Mouse (Mus musculus) stomach, embryonic 15.5 days (tissue): ENCODE data around the gene Ccnd3. TPM values are rescaled to one million over a fixed set of nuclear protein-coding genes. Genes with fewer than 3 reads are reported as not detected.
A peak's percentile ranks its signal among the peaks of the same experiment; 100 is the strongest.

Source experiments
- ATAC-seq: fragments of 200-750 bp; cut with Nextera tagmentation; 2 replicates; pipeline ENCODE4 v1.8.0; 2017; ENCODE audit warnings: low read depth, moderate number of reproducible peaks, moderate TSS enrichment; ENCODE audit not compliant: insufficient read depth, low FRiP score
- H3K27ac ChIP-seq: fragments of 300-500 bp; sonication (generic); 2 replicates; pipeline ENCODE4 v1.5.1; 2015; ENCODE audit warnings: mild to moderate bottlenecking, inconsistent platforms
- H3K27me3 ChIP-seq: fragments of 300-500 bp; sonication (generic); replicated peaks from 2 replicates; pipeline ENCODE4 v1.6.1; 2015; ENCODE audit warnings: inconsistent platforms
- H3K36me3 ChIP-seq: fragments of 300-500 bp; sonication (generic); 2 replicates; pipeline ENCODE4 v1.6.1; 2015; ENCODE audit warnings: inconsistent platforms
- H3K4me1 ChIP-seq: fragments of 300-500 bp; sonication (generic); 2 replicates; pipeline ENCODE4 v1.6.1; 2015; ENCODE audit warnings: inconsistent platforms
- H3K4me2 ChIP-seq: fragments of 300-500 bp; sonication (generic); 2 replicates; pipeline ENCODE4 v1.6.1; 2015; ENCODE audit warnings: mild to moderate bottlenecking, inconsistent platforms
- H3K4me3 ChIP-seq: fragments of 300-500 bp; sonication (generic); replicated peaks from 2 replicates; pipeline ENCODE4 v1.5.1; 2015; ENCODE audit warnings: inconsistent platforms
- H3K9ac ChIP-seq: fragments of 300-500 bp; sonication (generic); 2 replicates; pipeline ENCODE4 v1.6.1; 2015; ENCODE audit warnings: inconsistent platforms
- H3K9me3 ChIP-seq: fragments of 300-500 bp; sonication (generic); 2 replicates; pipeline ENCODE4 v1.6.1; 2016; ENCODE audit warnings: inconsistent platforms
- WGBS: fragments of 180-500 bp; shearing (Covaris S2); methylation state at CpG from one replicate; pipeline ENCODE4 v1.1.7; 2015; 5-methylcytosine and 5-hydroxymethylcytosine counted together
- polyA plus RNA-seq: library from polyadenylated mRNA; unstranded; fragments of >200 nt; fragmentation: Nextera tagmentation; extraction: Ambion mirVana; gene quantifications from 2 replicates; pipeline ENCODE4 v1.2.1, GENCODE M21; 2015

The Ccnd3 gene
- polyA plus RNA-seq, 1 experiment from 2014 or later: 408 TPM

DNA sequence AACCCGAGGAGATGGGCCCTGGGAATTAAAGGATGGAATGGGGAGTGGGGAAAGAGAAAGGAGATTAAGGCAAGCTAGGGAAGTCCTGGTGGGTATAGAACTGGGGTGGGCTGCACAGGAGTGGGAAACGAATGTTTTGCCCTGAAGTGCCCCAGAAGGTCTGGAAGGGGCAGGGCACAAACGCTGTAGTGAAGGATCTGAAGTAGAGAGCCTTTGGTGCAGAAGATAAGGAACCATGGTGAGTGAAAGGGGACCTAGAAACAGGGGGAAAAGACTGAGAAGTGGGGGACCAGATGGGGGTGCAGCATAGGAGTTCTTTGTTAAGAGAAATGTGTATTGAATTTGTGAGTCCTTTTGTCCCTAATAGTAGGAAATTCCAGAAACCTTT, 125.8 kb downstream of the Ccnd3 start, which contains the start of gene Usp49:
Gene Usp49 (plus strand): TSS at position 13 of the 388 bp plus-strand sequence.
- 0% methylated on average over 3 of the region's 3 CpGs for WGBS
- peaks cover 16% of the 10 kb centered on the region; the same call in 1 of the 2 replicates for H3K4me1 ChIP-seq
- H3K4me2 ChIP-seq: peak within 1 kb of the TSS; percentile 98
- peak within 1 kb of the TSS; percentile 96 for H3K27ac ChIP-seq
- H3K4me3 ChIP-seq: peak within 1 kb of the TSS; percentile 83
- no peaks in the 10 kb centered on the region for H3K9me3 ChIP-seq
- ATAC-seq: no peak
- no peaks in the 10 kb centered on the region for H3K36me3 ChIP-seq
- no peaks in the 10 kb centered on the region for H3K27me3 ChIP-seq
- H3K9ac ChIP-seq: peak within 1 kb of the TSS; percentile 71

DNA sequence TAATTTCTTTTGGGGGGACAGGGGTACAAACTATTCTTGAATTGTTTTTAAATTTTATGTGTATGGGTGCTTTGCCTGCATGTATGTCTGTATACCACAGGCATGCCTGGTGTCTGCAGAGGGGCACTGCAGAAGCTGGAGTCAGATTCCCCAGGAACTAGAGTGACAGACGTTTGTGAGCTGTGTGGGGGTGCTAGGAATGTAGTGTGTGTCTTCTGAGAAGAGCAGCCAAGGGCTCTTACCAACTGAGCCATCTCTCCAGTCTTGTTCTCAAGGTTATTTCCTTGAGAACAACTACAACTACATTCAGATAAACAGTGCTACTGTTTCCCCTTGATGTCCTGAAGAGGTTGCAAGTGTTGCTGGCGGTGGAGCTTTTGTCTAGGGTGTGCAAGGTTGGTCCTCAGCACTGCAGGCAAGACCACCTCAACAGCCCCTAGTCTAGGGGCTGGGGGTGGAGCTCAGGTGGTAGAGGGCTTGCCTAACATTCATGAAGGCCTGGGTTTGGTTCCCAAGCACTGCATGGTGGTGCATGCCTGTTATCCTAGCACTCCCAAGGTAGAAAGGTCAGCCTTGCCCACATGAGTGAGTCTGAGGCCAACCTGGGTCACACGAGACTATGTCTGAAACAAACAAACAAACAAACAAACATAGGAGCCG, 127.5 kb downstream of the Ccnd3 start:
- no peak for ATAC-seq
- H3K36me3 ChIP-seq: no peaks in the 10 kb centered on the region
- H3K9me3 ChIP-seq: no peaks in the 10 kb centered on the region
- H3K4me2 ChIP-seq: no peak overlapping the region
- H3K9ac ChIP-seq: no peak overlapping the region
- H3K4me1 ChIP-seq: peaks cover 16% of the 10 kb centered on the region; the same call in 1 of the 2 replicates
- H3K4me3 ChIP-seq: no peak overlapping the region
- WGBS: 61% methylated on average over 4 of the region's 4 CpGs
- H3K27ac ChIP-seq: no peak overlapping the region
- H3K27me3 ChIP-seq: no peaks in the 10 kb centered on the region

DNA sequence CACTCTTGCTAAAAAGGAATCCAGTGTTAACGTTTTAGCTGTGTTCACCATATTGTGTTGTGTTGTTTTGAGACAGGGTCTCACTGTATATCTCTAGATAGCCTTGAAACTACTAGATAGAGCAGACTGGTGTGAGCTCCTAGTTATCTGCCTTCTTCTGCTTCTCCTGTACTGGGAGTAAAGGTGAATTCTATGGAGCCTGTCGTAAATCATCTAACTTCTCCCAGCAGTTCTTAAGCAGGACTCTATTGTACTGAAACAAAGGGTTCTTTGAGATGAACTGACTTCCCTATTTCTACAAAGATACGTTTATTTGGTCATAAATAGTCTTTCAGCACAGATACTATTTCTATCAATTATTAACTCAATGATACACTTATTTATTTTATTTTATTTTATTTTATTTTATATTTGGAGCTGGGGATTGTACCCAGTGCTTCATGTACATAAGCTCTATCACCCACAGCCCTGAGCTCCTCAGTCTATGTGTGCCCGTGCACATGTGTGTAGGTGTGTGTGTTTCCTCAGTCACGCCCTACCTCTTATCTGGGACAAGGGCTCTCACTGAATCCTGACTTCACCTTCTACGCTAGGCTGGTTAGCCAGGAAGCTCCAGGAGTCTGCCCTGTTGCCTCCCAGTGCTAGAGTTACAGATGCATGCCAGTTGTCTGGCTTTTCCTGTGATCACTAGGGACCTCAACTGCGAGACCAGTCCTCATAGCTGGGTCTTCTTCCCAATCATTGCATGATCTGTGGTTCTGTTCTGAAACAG, 129.3 kb downstream of the Ccnd3 start:
- Histone ChIP-seq H3K27me3 (no peaks in the 10 kb centered on the region), H3K27ac (peak overlapping the region; percentile 40; the same call in 1 of the 2 replicates), H3K4me3 (no peak overlapping the region), H3K36me3 (no peaks in the 10 kb centered on the region), H3K4me2 (no peak overlapping the region), H3K9me3 (no peaks in the 10 kb centered on the region), H3K9ac (no peak overlapping the region), H3K4me1 (peaks cover 16% of the 10 kb centered on the region; the same call in 1 of the 2 replicates)
- ATAC-seq: no peak
- WGBS: 64% methylated on average over 7 of the region's 7 CpGs

DNA sequence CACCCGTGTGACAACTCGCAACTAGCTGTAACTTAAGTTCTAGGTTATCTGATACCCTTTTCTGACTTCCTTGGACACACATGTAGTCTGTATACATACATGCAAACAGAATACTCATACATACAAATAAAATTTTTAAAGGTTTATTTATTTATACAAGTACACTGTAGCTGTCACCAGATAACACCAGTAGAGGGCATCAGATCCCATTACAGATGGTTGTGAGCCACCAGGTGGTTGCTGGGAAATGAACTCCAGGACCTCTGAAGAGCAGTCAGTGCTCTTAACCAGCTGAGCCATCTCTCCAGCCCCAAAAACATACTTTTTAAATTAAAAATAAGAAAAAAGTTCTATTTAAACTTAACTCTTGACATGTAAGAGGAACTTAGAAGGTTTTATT, 138.1 kb downstream of the Ccnd3 start:
- Histone ChIP-seq H3K9ac (no peak overlapping the region), H3K36me3 (no peaks in the 10 kb centered on the region), H3K27ac (no peak overlapping the region), H3K4me2 (no peak overlapping the region), H3K4me3 (no peak overlapping the region), H3K4me1 (no peaks in the 10 kb centered on the region), H3K27me3 (no peaks in the 10 kb centered on the region), H3K9me3 (no peaks in the 10 kb centered on the region)
- ATAC-seq: no peak
- WGBS: 80% methylated on average over 2 of the region's 2 CpGs

DNA sequence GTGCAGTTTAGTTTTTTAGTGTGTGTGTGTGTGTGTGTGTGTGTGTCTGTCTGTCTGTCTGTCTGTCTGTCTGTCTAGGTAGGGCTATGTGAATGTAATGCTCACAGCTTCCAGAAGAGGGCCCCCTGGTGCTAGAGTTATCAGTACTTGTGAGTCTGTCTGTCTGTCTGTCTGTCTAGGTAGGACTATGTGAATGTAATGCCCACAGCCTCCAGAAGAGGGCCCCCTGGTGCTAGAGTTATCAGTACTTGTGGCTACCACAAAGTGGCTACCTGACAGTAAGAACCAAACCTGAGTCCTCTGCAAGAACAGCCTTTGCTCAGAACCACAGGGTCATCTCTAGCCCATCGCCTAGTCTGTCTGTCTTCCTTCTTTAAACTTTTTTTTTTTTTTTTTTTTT, 141.8 kb downstream of the Ccnd3 start:
- WGBS: 86% methylated on average over 1 of the region's 1 CpGs

DNA sequence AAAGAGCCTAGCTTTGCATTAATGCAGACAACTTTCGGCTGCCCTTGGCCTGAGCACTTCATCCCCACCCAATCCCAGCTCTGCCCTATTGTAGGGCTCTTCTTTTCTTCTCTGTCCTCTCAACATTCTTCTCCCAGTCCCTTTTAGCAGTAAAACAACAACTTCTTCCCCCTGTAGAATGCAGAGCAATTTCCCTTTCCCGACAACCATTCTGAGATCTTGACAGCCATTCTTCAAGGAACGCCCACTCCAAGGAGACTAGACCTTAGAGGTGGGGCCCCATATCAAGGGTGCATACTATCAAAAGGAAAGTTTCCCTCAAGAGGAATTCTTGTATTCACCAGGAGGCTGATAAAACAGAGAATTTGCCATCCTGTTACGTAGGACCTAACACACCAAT, 144.1 kb downstream of the Ccnd3 start:
- H3K27me3 ChIP-seq: no peaks in the 10 kb centered on the region
- H3K4me3 ChIP-seq: no peak overlapping the region
- H3K4me1 ChIP-seq: no peaks in the 10 kb centered on the region
- no peaks in the 10 kb centered on the region for H3K36me3 ChIP-seq
- 64% methylated on average over 4 of the region's 4 CpGs for WGBS
- H3K4me2 ChIP-seq: no peak overlapping the region
- no peak overlapping the region for H3K9ac ChIP-seq
- H3K27ac ChIP-seq: no peak overlapping the region
- ATAC-seq: no peak
- H3K9me3 ChIP-seq: no peaks in the 10 kb centered on the region

More for the DNA sequence above, 141.8 kb downstream of the Ccnd3 start:
- ATAC-seq: no peak
- H3K9ac ChIP-seq: no peak overlapping the region
- H3K27ac ChIP-seq: no peak overlapping the region
- no peaks in the 10 kb centered on the region for H3K36me3 ChIP-seq
- no peaks in the 10 kb centered on the region for H3K9me3 ChIP-seq
- H3K4me2 ChIP-seq: no peak overlapping the region
- no peaks in the 10 kb centered on the region for H3K27me3 ChIP-seq
- no peak overlapping the region for H3K4me3 ChIP-seq
- no peaks in the 10 kb centered on the region for H3K4me1 ChIP-seq

Other genes with a start within 250 kb of the Ccnd3 start
- 73.1 and 77.4 TPM in 2 replicates for gene Mrps10, start 136.2 kb upstream of the Ccnd3 start, polyA plus RNA-seq
- gene Guca1b, start 119.7 kb upstream of the Ccnd3 start, polyA plus RNA-seq: 0.46 and 0.49 TPM in 2 replicates
- gene Guca1a, start 104.5 kb upstream of the Ccnd3 start, polyA plus RNA-seq: 3.0 and 4.0 TPM in 2 replicates
- 3.5 and 4.0 TPM in 2 replicates for gene AI661453, start 68.4 kb upstream of the Ccnd3 start, polyA plus RNA-seq
- gene 1700001C19Rik, start 67.7 kb upstream of the Ccnd3 start, polyA plus RNA-seq: 0.12 and 0.37 TPM in 2 replicates
- gene Taf8, start 2.8 kb upstream of the Ccnd3 start, polyA plus RNA-seq: 23.3 and 25.2 TPM in 2 replicates
- gene Bysl, start 106.4 kb downstream of the Ccnd3 start, polyA plus RNA-seq: 21.2 and 21.4 TPM in 2 replicates
- 38.7 and 39.7 TPM in 2 replicates for gene Med20, start 106.5 kb downstream of the Ccnd3 start, polyA plus RNA-seq
- gene Gm20517, start 106.5 kb downstream of the Ccnd3 start, polyA plus RNA-seq: 1.0 and 1.5 TPM in 2 replicates
- gene Usp49, start 125.6 kb downstream of the Ccnd3 start, polyA plus RNA-seq: 5.3 and 6.3 TPM in 2 replicates
- 404 and 405 TPM in 2 replicates for gene Tomm6, start 183.3 kb downstream of the Ccnd3 start, polyA plus RNA-seq
- 4.7 TPM in 2 replicates for gene Frs3, start 184.0 kb downstream of the Ccnd3 start, polyA plus RNA-seq
- 0.19 and 0.27 TPM in 2 replicates for gene Gm21981, start 189.4 kb downstream of the Ccnd3 start, polyA plus RNA-seq
- gene Prickle4, start 189.7 kb downstream of the Ccnd3 start, polyA plus RNA-seq: 0.34 and 0.42 TPM in 2 replicates
- 52.1 and 71.7 TPM in 2 replicates for gene Pgc, start 221.8 kb downstream of the Ccnd3 start, polyA plus RNA-seq
- gene Tfeb, start 232.0 kb downstream of the Ccnd3 start, polyA plus RNA-seq: 10.2 and 10.7 TPM in 2 replicates